Mouse (Mus musculus) thymus, adult 2 months (tissue): ENCODE measurements around the gene Rab39. TPM values are rescaled to one million over a fixed set of nuclear protein-coding genes. Genes with fewer than 3 reads are reported as not detected.

Experiments
- DNase-seq: peaks from one replicate; pipeline ENCODE4 v3.0.0; 2021
- H3K27ac ChIP-seq: fragments of 200-500 bp; 2 replicates; pipeline ENCODE4 v1.5.1; 2012; ENCODE audit warnings: low read length, control low read depth; ENCODE audit not compliant: control insufficient read depth, insufficient read depth
- H3K27me3 ChIP-seq: fragments of 200-500 bp; 2 replicates; pipeline ENCODE4 v1.6.1; 2012; ENCODE audit warnings: mild to moderate bottlenecking, low read length, moderate library complexity, mixed read lengths; ENCODE audit not compliant: control insufficient read depth, insufficient read depth
- H3K36me3 ChIP-seq: fragments of 200-500 bp; 2 replicates; pipeline ENCODE4 v1.6.1; 2012; ENCODE audit warnings: mild to moderate bottlenecking, low read length, moderate library complexity; ENCODE audit not compliant: control insufficient read depth, insufficient read depth
- H3K4me1 ChIP-seq: fragments of 200-500 bp; replicated peaks from 2 replicates; pipeline ENCODE4 v1.6.1; 2012; ENCODE audit warnings: low read length; ENCODE audit not compliant: control insufficient read depth, insufficient read depth
- H3K4me3 ChIP-seq: fragments of 200-500 bp; 2 replicates; pipeline ENCODE4 v1.5.1; 2012; ENCODE audit warnings: mild to moderate bottlenecking, low read length, control low read depth, moderate library complexity; ENCODE audit not compliant: control insufficient read depth, insufficient read depth
- CTCF ChIP-seq: fragments of 200-500 bp; IDR thresholded peaks from 2 replicates; pipeline ENCODE4 v1.5.1; 2012; ENCODE audit warnings: mild to moderate bottlenecking, control low read depth, low read length, moderate library complexity, borderline replicate concordance; ENCODE audit not compliant: control insufficient read depth, poor library complexity, insufficient read depth; ENCODE audit errors: extremely low read depth
- POLR2A ChIP-seq: fragments of 200-500 bp; IDR thresholded peaks from 2 replicates; pipeline ENCODE4 v1.6.1; 2012; ENCODE audit warnings: mild to moderate bottlenecking, low read length, control low read depth, moderate library complexity; ENCODE audit not compliant: control insufficient read depth, poor library complexity, insufficient read depth; ENCODE audit errors: extremely low read depth
- WGBS: fragments of 180-500 bp; shearing (Covaris S2); methylation state at CpG from one replicate; pipeline ENCODE4 v1.1.7; 2018; 5-methylcytosine and 5-hydroxymethylcytosine counted together
- polyA plus RNA-seq: library from polyadenylated mRNA; depleted of rRNA; stranded (reverse); fragments of >200 nt; gene quantifications from 2 replicates; pipeline ENCODE4 v1.2.3, GENCODE M21; 2012; rRNA removed

The Rab39 gene
- polyA plus RNA-seq, 1 experiment, result 0.46 TPM

DNA sequence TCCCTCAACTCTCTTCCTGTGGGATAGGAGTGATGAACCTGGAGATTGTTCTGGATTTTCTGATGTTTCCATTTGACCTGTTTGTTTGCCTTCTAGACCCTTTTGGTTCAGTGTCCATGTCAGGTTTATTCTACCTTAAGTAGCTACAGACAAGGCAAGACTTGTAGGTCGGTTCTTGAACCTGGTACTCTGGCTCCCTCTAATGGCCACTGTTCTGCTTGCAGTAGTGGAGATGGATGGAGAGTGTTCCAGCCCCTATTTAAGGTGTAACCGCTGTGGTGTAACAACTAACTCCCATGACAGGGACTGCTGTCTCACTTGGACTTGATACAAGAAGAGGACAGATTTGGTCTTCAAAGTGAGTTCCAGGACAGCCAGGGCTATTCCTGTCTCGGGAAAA lies 32.5 kb downstream of the Rab39 start:
- DNase-seq, result peak; percentile 84
- no peak overlapping the region for H3K27ac ChIP-seq
- no peak overlapping the region for H3K4me3 ChIP-seq
- no peaks in the 10 kb centered on the region for H3K36me3 ChIP-seq
- TF ChIP-seq POLR2A (no peak), CTCF (no peak)
- H3K27me3 ChIP-seq, result no peaks in the 10 kb centered on the region
- WGBS, result 33% methylated on average over 3 of the region's 3 CpGs
- no peaks in the 10 kb centered on the region for H3K4me1 ChIP-seq

DNA sequence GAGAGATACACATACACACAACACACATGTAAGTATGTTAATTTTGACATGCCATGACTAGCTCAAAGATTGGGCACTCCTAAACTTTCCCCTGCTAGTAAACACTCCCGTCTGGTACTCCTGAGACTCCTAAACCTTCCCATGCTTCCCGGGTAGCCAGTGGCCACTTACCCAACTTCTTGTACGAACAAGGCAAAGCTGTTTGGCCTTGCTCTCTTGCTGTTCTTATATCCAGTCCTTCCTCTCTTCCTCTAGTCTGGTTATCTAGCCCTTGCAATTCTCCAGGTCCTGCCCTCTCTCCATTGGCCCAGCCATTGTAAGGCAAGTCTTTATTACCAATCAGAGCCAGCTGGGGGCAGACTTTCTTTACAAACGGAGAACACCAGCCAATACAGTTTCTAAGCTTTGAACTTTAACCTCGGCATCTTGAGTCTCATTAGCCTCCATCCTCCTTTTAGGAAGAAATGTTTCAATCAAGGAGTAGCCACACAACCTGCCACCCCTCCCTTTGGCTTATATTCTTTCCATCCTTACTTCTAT lies 36.3 kb downstream of the Rab39 start, which contains the start of gene Cul5:
Gene Cul5 (minus strand): TSS at position 335 of the 540 bp plus-strand sequence.
- TF ChIP-seq CTCF (no peak), POLR2A (no peak)
- peak; percentile 66 for DNase-seq
- Histone ChIP-seq H3K27me3 (no peaks in the 10 kb centered on the region), H3K4me1 (peaks cover 5% of the 10 kb centered on the region), H3K36me3 (no peaks in the 10 kb centered on the region), H3K4me3 (no peak within 1 kb of the TSS), H3K27ac (no peak within 1 kb of the TSS)
- WGBS, result 64% methylated on average over 5 of the region's 5 CpGs

DNA sequence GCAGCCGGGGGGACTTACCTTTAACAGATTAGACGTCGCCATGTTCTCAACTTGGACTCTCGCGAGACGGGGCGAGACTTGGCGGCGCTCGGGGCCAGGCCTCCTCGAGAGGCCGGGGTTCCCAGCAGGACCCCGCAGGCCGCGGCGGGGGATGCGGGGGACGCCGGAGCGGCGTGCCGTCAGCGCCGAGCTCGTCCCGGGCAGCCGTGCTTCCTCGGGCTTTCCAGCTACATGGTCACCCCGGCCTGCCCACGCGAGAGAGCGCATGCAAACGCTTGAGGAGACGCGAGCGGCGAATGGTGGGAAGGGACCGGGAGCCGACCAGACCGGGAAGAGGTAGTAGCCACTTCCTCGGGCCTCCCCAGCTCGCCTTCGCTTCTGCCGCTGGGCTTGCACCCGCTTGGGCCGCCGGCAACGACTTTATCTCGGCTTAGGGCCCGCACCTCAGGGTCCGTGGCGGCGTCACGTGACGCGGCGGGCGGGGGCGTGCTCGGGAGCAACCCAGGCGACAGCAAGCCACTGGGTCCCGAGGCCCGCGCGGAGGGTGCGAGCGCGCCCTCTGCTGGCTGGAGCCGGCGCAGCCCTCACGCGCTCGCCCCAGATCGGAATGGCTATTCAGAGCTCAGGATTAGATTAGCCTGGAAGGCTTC lies 38.9 kb downstream of the Rab39 start:
- Histone ChIP-seq H3K36me3 (no peaks in the 10 kb centered on the region), H3K27me3 (no peaks in the 10 kb centered on the region), H3K27ac (0 out of 2 replicates have a peak overlapping the region, but pooled peaks have one; percentile 14), H3K4me1 (peaks cover 5% of the 10 kb centered on the region), H3K4me3 (peak overlapping the region; percentile 96)
- TF ChIP-seq CTCF (peak; percentile 99), POLR2A (peak; percentile 74)
- peak; percentile 94 for DNase-seq
- under 1% methylated on average over 74 of the region's 74 CpGs for WGBS

DNA sequence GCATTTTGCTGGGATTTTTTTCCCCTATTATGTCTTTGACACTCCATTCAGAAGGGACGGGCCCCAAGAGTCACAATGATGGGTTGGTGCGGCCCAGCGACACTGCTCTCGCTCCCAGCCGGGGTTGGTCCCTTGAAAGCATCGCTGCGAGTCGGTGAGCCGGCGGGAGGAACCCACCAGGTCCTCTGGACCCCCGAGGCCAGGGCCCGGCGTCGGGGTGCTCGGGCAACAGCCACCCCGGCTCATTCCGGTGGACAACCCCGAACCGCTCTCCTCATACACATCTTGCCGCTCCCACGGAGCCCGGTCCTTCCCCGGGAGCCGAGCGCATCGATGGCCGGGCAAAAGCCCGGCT lies 39.4 kb downstream of the Rab39 start:
- Histone ChIP-seq H3K4me1 (peaks cover 5% of the 10 kb centered on the region), H3K27me3 (no peaks in the 10 kb centered on the region), H3K4me3 (peak overlapping the region; percentile 96), H3K27ac (no peak overlapping the region), H3K36me3 (no peaks in the 10 kb centered on the region)
- under 1% methylated on average over 28 of the region's 28 CpGs for WGBS
- no peak for DNase-seq
- no peak for TF ChIP-seq POLR2A
- TF ChIP-seq CTCF, result no peak

DNA sequence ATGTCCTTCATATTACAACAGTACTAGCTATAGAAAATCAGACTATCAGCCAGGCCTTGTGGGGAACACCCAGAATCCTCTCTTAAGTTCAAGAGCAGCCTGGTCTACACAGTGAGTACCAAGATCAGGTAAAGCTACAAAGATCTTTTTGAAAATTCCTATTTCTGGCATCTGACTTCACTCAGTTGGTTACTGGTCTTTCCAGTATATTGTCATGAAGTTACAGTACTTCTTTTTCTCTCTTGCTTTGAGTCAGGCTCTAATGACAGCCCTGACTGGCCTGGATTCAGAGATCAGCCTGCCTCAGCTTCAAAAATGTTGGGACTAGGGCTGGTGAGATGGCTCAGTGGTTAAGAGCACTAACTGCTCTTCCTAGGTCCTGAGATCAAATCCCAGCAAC lies 40.6 kb downstream of the Rab39 start:
- H3K4me3 ChIP-seq, result no peak overlapping the region

DNA sequence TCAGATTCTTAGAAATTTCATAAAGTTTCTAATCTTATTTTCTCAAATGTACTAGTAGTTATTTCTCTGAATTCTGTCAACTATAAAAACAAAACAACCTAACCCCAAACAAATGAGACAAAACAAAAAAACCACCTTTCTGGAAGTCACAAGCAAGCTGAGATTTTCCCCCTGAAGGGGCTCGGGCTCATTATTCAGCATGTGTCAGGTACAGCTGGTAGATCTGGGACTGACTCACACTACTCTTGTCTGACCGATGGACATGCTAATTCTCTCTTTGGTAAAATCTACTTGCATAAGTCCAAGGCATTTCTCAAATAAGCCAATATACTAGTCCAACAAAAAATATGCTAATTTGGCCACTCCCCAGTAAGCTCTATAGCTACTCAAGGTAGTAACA lies 41.2 kb downstream of the Rab39 start:
- H3K4me3 ChIP-seq, result no peak overlapping the region
- H3K36me3 ChIP-seq, result no peaks in the 10 kb centered on the region
- TF ChIP-seq CTCF (no peak), POLR2A (no peak)
- peaks cover 5% of the 10 kb centered on the region for H3K4me1 ChIP-seq
- H3K27me3 ChIP-seq, result no peaks in the 10 kb centered on the region
- no peak for DNase-seq
- no peak overlapping the region for H3K27ac ChIP-seq
- WGBS, result 94% methylated on average over 2 of the region's 2 CpGs

More for the DNA sequence above, 40.6 kb downstream of the Rab39 start:
- Histone ChIP-seq H3K36me3 (no peaks in the 10 kb centered on the region), H3K4me1 (peaks cover 5% of the 10 kb centered on the region), H3K27me3 (no peaks in the 10 kb centered on the region), H3K27ac (no peak overlapping the region)
- no peak for DNase-seq
- no peak for TF ChIP-seq CTCF
- no peak for TF ChIP-seq POLR2A

DNA sequence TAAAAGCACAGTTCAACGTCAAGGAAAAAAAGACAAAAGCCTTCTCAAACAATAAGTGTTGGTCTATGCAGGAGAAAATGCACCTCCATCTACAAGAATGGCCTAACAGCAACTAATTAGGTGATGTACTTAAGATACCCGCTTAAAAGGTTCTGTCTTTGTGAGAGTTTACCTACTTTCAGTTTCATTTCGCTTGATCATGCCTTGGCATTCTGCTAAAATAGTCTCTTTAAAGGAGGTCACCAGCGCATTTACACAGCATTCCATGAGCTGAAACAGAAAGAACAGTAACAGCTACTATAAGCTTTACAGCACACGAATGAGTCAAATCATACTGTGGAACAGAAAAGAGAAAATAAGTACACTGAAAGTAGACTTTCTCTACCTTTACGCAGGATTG lies 71.2 kb downstream of the Rab39 start:
- no peak for DNase-seq
- H3K36me3 ChIP-seq, result peaks cover 37% of the 10 kb centered on the region

More for the DNA sequence above, 71.2 kb downstream of the Rab39 start:
- TF ChIP-seq POLR2A, result no peak
- no peak for TF ChIP-seq CTCF
- H3K27me3 ChIP-seq, result no peaks in the 10 kb centered on the region
- H3K4me3 ChIP-seq, result no peak overlapping the region
- H3K4me1 ChIP-seq, result no peaks in the 10 kb centered on the region
- WGBS, result 91% methylated on average over 6 of the region's 6 CpGs
- H3K27ac ChIP-seq, result no peak overlapping the region

Other genes with a start within 250 kb of the Rab39 start
- gene Atm, start 169.5 kb downstream of the Rab39 start, polyA plus RNA-seq, result 3.9 and 4.5 TPM in 2 replicates
- 6.2 and 6.8 TPM in 2 replicates for gene Npat, start 169.2 kb downstream of the Rab39 start, polyA plus RNA-seq
- 24.1 and 28.8 TPM in 2 replicates for gene Acat1, start 95.8 kb downstream of the Rab39 start, polyA plus RNA-seq
- 6.1 and 8.7 TPM in 2 replicates for gene Cul5, start 36.2 kb downstream of the Rab39 start, polyA plus RNA-seq
- 6.6 and 6.9 TPM in 2 replicates for gene Slc35f2, start 65.3 kb upstream of the Rab39 start, polyA plus RNA-seq
- gene Sln, start 143.9 kb upstream of the Rab39 start, polyA plus RNA-seq, result 7.7 and 32.0 TPM in 2 replicates